Mouse (Mus musculus) heart, postnatal 4 days (tissue): Measurements from ENCODE around the gene Gabrr2. TPM values are rescaled to one million over a fixed set of nuclear protein-coding genes. Genes with fewer than 3 reads are reported as not detected.

ENCODE experiments used
- total RNA-seq, 2 experiments: library from RNA; stranded (reverse); gene quantifications; 2 replicates each; pipeline ENCODE4 v1.2.3; 2021

The Gabrr2 gene
- total RNA-seq, 2 experiments from 2014 or later, result not detected

Other genes starting within 250 kb of the Gabrr2 start
- gene Ankrd6, start 112.2 kb upstream of the Gabrr2 start, total RNA-seq, result 1 to 10 TPM; 7.2 to 8.2 TPM
- gene Rragd, start 80.0 kb upstream of the Gabrr2 start, total RNA-seq, result 10 to 100 TPM; 81.7 to 84.3 TPM
- 10 to 100 TPM; 44.9 to 46.6 TPM for gene Ube2j1, start 31.6 kb upstream of the Gabrr2 start, total RNA-seq
- under 1 TPM; 0.41 TPM for gene Gabrr1, start 69.5 kb downstream of the Gabrr2 start, total RNA-seq
- gene Pm20d2, start 126.7 kb downstream of the Gabrr2 start, total RNA-seq, result 10 to 100 TPM; 19.2 to 19.6 TPM
- under 1 TPM; 0.18 to 0.29 TPM for gene Srsf12, start 146.0 kb downstream of the Gabrr2 start, total RNA-seq
- gene Pnrc1, start 227.2 kb downstream of the Gabrr2 start, total RNA-seq, result 100 to 1,000 TPM; 103 to 110 TPM
- gene Rngtt, start 247.3 kb downstream of the Gabrr2 start, total RNA-seq, result 10 to 100 TPM; 16.7 to 16.9 TPM